Mouse (Mus musculus): ENCODE results near the gene Sdc4. TPM values are rescaled to one million over a fixed set of nuclear protein-coding genes. Genes with fewer than 3 reads are reported as not detected.

Sdc4 gene
- polyA plus RNA-seq (2016; fragmentation: Nextera tagmentation; extraction: Ambion mirVana), result 12.1 and 12.6 TPM in 2 replicates

GRCm38 (mm10) chr2:164443460-164444000 lies at the start of gene Sdc4:
Gene Sdc4, minus strand, starts transcription at chr2:164443887.
- Histone ChIP-seq H3K27ac (no peak within 1 kb of the TSS; the same call in 1 of the 2 replicates), H3K27me3 (peaks cover 23% of the 10 kb centered on the region), H3K4me3 (replicated peaks) (peak within 1 kb of the TSS; percentile 55), H3K9me3 (no peaks in the 10 kb centered on the region), H3K9ac (peak within 1 kb of the TSS; percentile 68), H3K36me3 (replicated peaks) (no peaks in the 10 kb centered on the region), H3K4me2 (peak within 1 kb of the TSS; percentile 91), H3K4me1 (peaks cover 23% of the 10 kb centered on the region)
- ATAC-seq (ENCODE audit: low FRiP score), result peak; percentile 36; the same call in 1 of the 2 replicates
- WGBS, result 7% methylated on average over 18 of the region's 18 CpGs

GRCm38 (mm10) chr2:164487812-164488211 lies 44.1 kb upstream of the Sdc4 start:
- no peak overlapping the region for H3K9ac ChIP-seq
- H3K27me3 ChIP-seq, result peaks cover 42% of the 10 kb centered on the region
- no peak for ATAC-seq (ENCODE audit: low FRiP score)
- H3K36me3 ChIP-seq (replicated peaks), result peaks cover 7% of the 10 kb centered on the region
- H3K4me2 ChIP-seq, result no peak overlapping the region
- 71% methylated on average over 9 of the region's 9 CpGs for WGBS
- no peaks in the 10 kb centered on the region for H3K9me3 ChIP-seq
- H3K27ac ChIP-seq, result no peak overlapping the region
- peaks cover 17% of the 10 kb centered on the region for H3K4me1 ChIP-seq
- no peak overlapping the region for H3K4me3 ChIP-seq (replicated peaks)

GRCm38 (mm10) chr2:164487115-164487527 lies 43.4 kb upstream of the Sdc4 start:
- Histone ChIP-seq H3K4me1 (peaks cover 17% of the 10 kb centered on the region), H3K4me3 (replicated peaks) (peak overlapping the region; percentile 72), H3K4me2 (peak overlapping the region; percentile 100), H3K27me3 (peaks cover 42% of the 10 kb centered on the region), H3K27ac (no peak overlapping the region), H3K36me3 (replicated peaks) (peaks cover 7% of the 10 kb centered on the region), H3K9me3 (no peaks in the 10 kb centered on the region), H3K9ac (peak overlapping the region; percentile 74)
- no peak for ATAC-seq (ENCODE audit: low FRiP score)
- 12% methylated on average over 11 of the region's 11 CpGs for WGBS

- Histone ChIP-seq H3K36me3 (replicated peaks) (peaks cover 7% of the 10 kb centered on the region), H3K27ac (no peak overlapping the region), H3K4me3 (replicated peaks) (peak overlapping the region; percentile 72), H3K9me3 (no peaks in the 10 kb centered on the region), H3K27me3 (peaks cover 42% of the 10 kb centered on the region), H3K4me2 (peak overlapping the region; percentile 100), H3K4me1 (peaks cover 17% of the 10 kb centered on the region), H3K9ac (peak overlapping the region; percentile 74)
- under 1% methylated on average over 58 of the region's 90 CpGs for WGBS
- ATAC-seq (ENCODE audit: low FRiP score), result peak; percentile 49; the same call in 1 of the 2 replicates
Observed at GRCm38 (mm10) chr2:164486258-164487114, 42.8 kb upstream of the Sdc4 start.

GRCm38 (mm10) chr2:164485681-164486257 lies 42.1 kb upstream of the Sdc4 start, which contains the start of gene Dbndd2:
Gene Dbndd2, plus strand, starts transcription at chr2:164486106.
- Histone ChIP-seq H3K4me3 (replicated peaks) (peak within 1 kb of the TSS; percentile 72), H3K9me3 (no peaks in the 10 kb centered on the region), H3K4me1 (peaks cover 17% of the 10 kb centered on the region), H3K27me3 (peaks cover 42% of the 10 kb centered on the region), H3K27ac (no peak within 1 kb of the TSS), H3K4me2 (peak within 1 kb of the TSS; percentile 100), H3K36me3 (replicated peaks) (peaks cover 7% of the 10 kb centered on the region), H3K9ac (peak within 1 kb of the TSS; percentile 74)
- peak; percentile 51 for ATAC-seq (ENCODE audit: low FRiP score)
- WGBS, result 0% methylated on average over 25 of the region's 26 CpGs

GRCm38 (mm10) chr2:164473624-164474023 lies 29.9 kb upstream of the Sdc4 start, which contains the start of gene Trp53tg5:
Gene Trp53tg5, minus strand, starts transcription at chr2:164473724.
- Histone ChIP-seq H3K9ac (no peak within 1 kb of the TSS), H3K36me3 (replicated peaks) (peaks cover 22% of the 10 kb centered on the region), H3K9me3 (no peaks in the 10 kb centered on the region), H3K4me3 (replicated peaks) (no peak within 1 kb of the TSS), H3K4me2 (no peak within 1 kb of the TSS), H3K27me3 (no peaks in the 10 kb centered on the region), H3K27ac (no peak within 1 kb of the TSS), H3K4me1 (no peaks in the 10 kb centered on the region)
- ATAC-seq (ENCODE audit: low FRiP score), result no peak
- WGBS, result 91% methylated on average over 6 of the region's 6 CpGs

GRCm38 (mm10) chr2:164470254-164470653 lies 26.6 kb upstream of the Sdc4 start:
- Histone ChIP-seq H3K27ac (no peak overlapping the region), H3K4me1 (no peaks in the 10 kb centered on the region), H3K9me3 (no peaks in the 10 kb centered on the region), H3K4me3 (replicated peaks) (no peak overlapping the region), H3K27me3 (no peaks in the 10 kb centered on the region), H3K9ac (no peak overlapping the region), H3K36me3 (replicated peaks) (peaks cover 22% of the 10 kb centered on the region), H3K4me2 (no peak overlapping the region)
- no peak for ATAC-seq (ENCODE audit: low FRiP score)
- 32% methylated on average over 10 of the region's 10 CpGs for WGBS

- Histone ChIP-seq H3K9ac (no peak overlapping the region), H3K36me3 (replicated peaks) (peaks cover 36% of the 10 kb centered on the region), H3K4me3 (replicated peaks) (no peak overlapping the region), H3K27ac (no peak overlapping the region), H3K4me1 (peaks cover 16% of the 10 kb centered on the region), H3K9me3 (no peaks in the 10 kb centered on the region), H3K27me3 (no peaks in the 10 kb centered on the region), H3K4me2 (no peak overlapping the region)
- ATAC-seq (ENCODE audit: low FRiP score), result no peak
- 84% methylated on average over 5 of the region's 5 CpGs for whole genome bisulfite sequencing
Observed at GRCm38 (mm10) chr2:164466787-164467186, 23.1 kb upstream of the Sdc4 start.

GRCm38 (mm10) chr2:164465161-164465560 lies 21.5 kb upstream of the Sdc4 start:
- no peak overlapping the region for H3K4me3 ChIP-seq (replicated peaks)
- H3K9ac ChIP-seq, result no peak overlapping the region
- no peaks in the 10 kb centered on the region for H3K9me3 ChIP-seq
- peaks cover 30% of the 10 kb centered on the region for H3K36me3 ChIP-seq (replicated peaks)
- H3K27me3 ChIP-seq, result no peaks in the 10 kb centered on the region
- ATAC-seq (ENCODE audit: low FRiP score), result no peak
- H3K4me2 ChIP-seq, result no peak overlapping the region
- no peak overlapping the region for H3K27ac ChIP-seq
- peaks cover 18% of the 10 kb centered on the region for H3K4me1 ChIP-seq

GRCm38 (mm10) chr2:164460745-164461551 lies 17.3 kb upstream of the Sdc4 start, which contains the start of gene Gm20458:
Gene Gm20458, plus strand, starts transcription at chr2:164460967.
- peak within 1 kb of the TSS; percentile 88 for H3K4me3 ChIP-seq (replicated peaks)
- H3K27ac ChIP-seq, result peak within 1 kb of the TSS; percentile 94
- peak within 1 kb of the TSS; percentile 75 for H3K4me2 ChIP-seq
- ATAC-seq (ENCODE audit: low FRiP score), result peak; percentile 99
- no peaks in the 10 kb centered on the region for H3K9me3 ChIP-seq
- H3K9ac ChIP-seq, result peak within 1 kb of the TSS; percentile 74
- under 1% methylated on average over 74 of the region's 79 CpGs for WGBS
- H3K27me3 ChIP-seq, result no peaks in the 10 kb centered on the region
- H3K36me3 ChIP-seq (replicated peaks), result peaks cover 24% of the 10 kb centered on the region
- peaks cover 29% of the 10 kb centered on the region for H3K4me1 ChIP-seq

- H3K27me3 ChIP-seq, result no peaks in the 10 kb centered on the region
- no peak overlapping the region for H3K9ac ChIP-seq
- WGBS, result 92% methylated on average over 8 of the region's 8 CpGs
- peaks cover 6% of the 10 kb centered on the region for H3K36me3 ChIP-seq (replicated peaks)
- no peak for ATAC-seq (ENCODE audit: low FRiP score)
- no peaks in the 10 kb centered on the region for H3K9me3 ChIP-seq
- no peak overlapping the region for H3K4me2 ChIP-seq
- no peak overlapping the region for H3K27ac ChIP-seq
- no peak overlapping the region for H3K4me3 ChIP-seq (replicated peaks)
- H3K4me1 ChIP-seq, result peaks cover 29% of the 10 kb centered on the region
Observed at GRCm38 (mm10) chr2:164458535-164458934, 14.8 kb upstream of the Sdc4 start.
